Mouse (Mus musculus): ENCODE measurements around the gene Gm17018. TPM values are rescaled to one million over a fixed set of nuclear protein-coding genes. Genes with fewer than 3 reads are reported as not detected.

Gm17018 gene
- polyA plus RNA-seq, 1 experiment = 25.7 TPM

DNA sequence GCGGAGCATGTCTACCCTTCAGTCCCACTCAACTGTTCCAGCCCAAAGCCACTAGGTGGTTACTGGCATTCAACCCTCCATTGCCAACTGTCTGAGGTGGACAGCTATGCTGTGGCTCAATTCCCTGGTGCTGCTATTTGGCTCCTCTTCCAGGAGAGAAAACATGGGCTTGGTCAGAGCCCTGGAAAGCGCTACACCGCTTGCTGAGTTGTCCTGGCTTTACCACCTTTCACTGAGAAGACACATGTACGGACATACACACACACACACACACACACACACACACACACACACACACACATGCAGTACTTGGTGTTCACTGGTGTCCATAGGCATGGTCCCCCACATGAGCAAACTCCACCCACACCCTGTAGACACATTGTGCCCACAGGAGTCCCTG is 46.3 kb downstream of the Gm17018 start:
- no peak overlapping the region for H3K4me3 ChIP-seq (ENCODE audit: insufficient read depth, poor library complexity, severe bottlenecking)
- no peak overlapping the region for H3ac ChIP-seq (ENCODE audit: control insufficient read depth, insufficient read length, low read depth)
- H3K79me2 ChIP-seq (ENCODE audit: control insufficient read depth, insufficient read depth) = no peaks in the 10 kb centered on the region
- no peaks in the 10 kb centered on the region for H3K27me3 ChIP-seq (ENCODE audit: control insufficient read depth, insufficient read depth, insufficient read length)
- no peaks in the 10 kb centered on the region for H3K79me3 ChIP-seq (ENCODE audit: low read depth)
- no peaks in the 10 kb centered on the region for H3K36me3 ChIP-seq (ENCODE audit: control insufficient read depth, insufficient read depth)
- TF ChIP-seq USF1 (IDR thresholded peaks at IDR 0.05; ENCODE audit: low read depth) (no peak), MYOG (IDR thresholded peaks at IDR 0.05; ENCODE audit: control insufficient read depth, extremely low read depth, insufficient read length) (no peak), CTCF (IDR thresholded peaks at IDR 0.05; ENCODE audit: control insufficient read depth, insufficient read depth, insufficient read length) (no peak), FOSL1 (IDR thresholded peaks at IDR 0.05; ENCODE audit: insufficient read depth, low read length, poor library complexity, severe bottlenecking) (no peak), MYOD1 (IDR thresholded peaks at IDR 0.05; ENCODE audit: control insufficient read depth, insufficient read length, low read depth) (no peak), CEBPB (IDR thresholded peaks at IDR 0.05; ENCODE audit: low read depth) (no peak), MAX (IDR thresholded peaks at IDR 0.05) (no peak)

DNA sequence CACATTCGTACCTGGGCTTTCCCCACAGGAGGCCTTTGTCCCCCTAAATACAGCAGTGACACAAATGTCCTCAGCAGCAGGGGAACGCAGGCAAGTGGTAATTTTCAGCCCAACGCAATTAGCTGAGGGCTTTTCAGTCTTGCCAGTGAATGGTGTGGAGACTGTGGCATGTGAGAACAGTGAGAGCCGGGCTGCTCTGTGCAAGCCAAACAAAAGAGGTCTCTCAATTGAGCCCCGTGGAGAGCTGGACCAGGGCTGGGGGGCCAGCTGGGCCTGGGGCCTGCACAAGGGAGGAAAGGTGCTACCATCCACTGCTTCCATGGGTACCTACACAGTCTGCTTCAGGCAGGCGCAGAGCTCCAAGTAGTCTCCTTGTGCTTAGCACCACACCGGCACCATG is 47.1 kb downstream of the Gm17018 start:
- H3K79me3 ChIP-seq (ENCODE audit: low read depth) = no peaks in the 10 kb centered on the region
- H3K36me3 ChIP-seq (ENCODE audit: control insufficient read depth, insufficient read depth) = no peaks in the 10 kb centered on the region
- no peak overlapping the region for H3K4me3 ChIP-seq (ENCODE audit: insufficient read depth, poor library complexity, severe bottlenecking)
- no peaks in the 10 kb centered on the region for H3K27me3 ChIP-seq (ENCODE audit: control insufficient read depth, insufficient read depth, insufficient read length)
- H3K79me2 ChIP-seq (ENCODE audit: control insufficient read depth, insufficient read depth) = no peaks in the 10 kb centered on the region
- no peak for TF ChIP-seq MYOG (IDR thresholded peaks at IDR 0.05; ENCODE audit: control insufficient read depth, extremely low read depth, insufficient read length)
- no peak for TF ChIP-seq MYOD1 (IDR thresholded peaks at IDR 0.05; ENCODE audit: control insufficient read depth, insufficient read length, low read depth)
- no peak for TF ChIP-seq CEBPB (IDR thresholded peaks at IDR 0.05; ENCODE audit: low read depth)
- TF ChIP-seq FOSL1 (IDR thresholded peaks at IDR 0.05; ENCODE audit: insufficient read depth, low read length, poor library complexity, severe bottlenecking) = no peak
- no peak for TF ChIP-seq CTCF (IDR thresholded peaks at IDR 0.05; ENCODE audit: control insufficient read depth, insufficient read depth, insufficient read length)
- TF ChIP-seq MAX (IDR thresholded peaks at IDR 0.05) = no peak
- no peak for TF ChIP-seq USF1 (IDR thresholded peaks at IDR 0.05; ENCODE audit: low read depth)
- H3ac ChIP-seq (ENCODE audit: control insufficient read depth, insufficient read length, low read depth) = no peak overlapping the region

DNA sequence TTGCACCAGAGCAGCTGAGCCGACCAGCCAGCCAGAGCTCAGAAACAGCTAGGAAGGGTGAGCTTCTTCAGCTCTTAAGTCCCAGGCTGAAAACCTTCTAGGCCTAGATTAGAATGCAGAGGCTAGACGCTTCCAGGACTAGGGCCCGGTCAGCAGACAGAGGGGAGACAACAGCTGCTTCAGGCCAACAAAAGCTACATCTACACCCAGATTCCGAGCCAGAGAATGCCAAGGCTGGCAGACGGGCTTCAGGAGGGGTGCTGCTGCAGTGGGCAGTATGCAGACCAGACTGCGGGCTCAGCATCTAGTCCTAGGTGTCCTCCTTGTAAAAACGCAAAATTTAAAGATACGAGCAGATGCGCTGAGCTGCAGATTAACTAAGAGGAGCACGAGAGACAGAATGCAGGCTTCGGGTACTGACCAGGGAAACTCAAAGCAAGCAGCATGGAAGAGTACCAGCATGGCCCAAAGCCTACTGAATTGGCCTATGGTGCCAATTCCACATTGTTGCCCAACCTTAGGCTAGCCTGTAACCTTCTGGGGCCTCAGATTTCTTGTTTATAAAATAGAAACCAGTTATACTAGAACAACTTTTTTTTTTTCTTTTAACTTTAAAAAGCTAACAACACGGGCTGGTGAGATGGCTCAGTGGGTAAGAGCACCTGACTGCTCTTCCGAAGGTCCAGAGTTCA is 48.4 kb downstream of the Gm17018 start:
- Histone ChIP-seq H3ac (ENCODE audit: control insufficient read depth, insufficient read length, low read depth) (no peak overlapping the region), H3K4me3 (ENCODE audit: insufficient read depth, poor library complexity, severe bottlenecking) (no peak overlapping the region), H3K27me3 (ENCODE audit: control insufficient read depth, insufficient read depth, insufficient read length) (no peaks in the 10 kb centered on the region), H3K36me3 (ENCODE audit: control insufficient read depth, insufficient read depth) (no peaks in the 10 kb centered on the region), H3K79me3 (ENCODE audit: low read depth) (no peaks in the 10 kb centered on the region), H3K79me2 (ENCODE audit: control insufficient read depth, insufficient read depth) (no peaks in the 10 kb centered on the region)
- TF ChIP-seq USF1 (IDR thresholded peaks at IDR 0.05; ENCODE audit: low read depth) (no peak), CEBPB (IDR thresholded peaks at IDR 0.05; ENCODE audit: low read depth) (no peak), MYOG (IDR thresholded peaks at IDR 0.05; ENCODE audit: control insufficient read depth, extremely low read depth, insufficient read length) (no peak), CTCF (IDR thresholded peaks at IDR 0.05; ENCODE audit: control insufficient read depth, insufficient read depth, insufficient read length) (no peak), MYOD1 (IDR thresholded peaks at IDR 0.05; ENCODE audit: control insufficient read depth, insufficient read length, low read depth) (no peak)

DNA sequence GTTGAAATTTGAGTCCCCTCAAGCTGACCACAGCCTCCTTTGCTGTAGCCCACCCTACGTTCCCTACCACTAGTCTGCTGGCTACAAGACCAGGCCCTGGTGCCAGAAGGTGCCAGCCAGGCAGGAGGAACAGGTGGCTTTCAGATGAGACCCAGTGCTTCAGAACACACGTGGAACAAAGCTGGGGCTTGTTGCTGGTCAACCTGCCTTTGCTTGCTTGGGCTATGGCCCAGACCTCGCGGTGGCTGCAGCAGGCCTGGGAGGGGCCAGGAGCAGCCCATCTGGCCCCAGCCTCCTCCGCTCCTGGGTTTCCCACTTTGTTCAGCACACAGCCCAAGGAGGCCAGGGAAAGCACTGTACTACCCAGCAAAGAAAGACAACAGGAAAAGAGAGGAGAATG is 50.4 kb downstream of the Gm17018 start:
- H3K79me3 ChIP-seq (ENCODE audit: low read depth) = no peaks in the 10 kb centered on the region
- TF ChIP-seq MYOD1 (IDR thresholded peaks at IDR 0.05; ENCODE audit: control insufficient read depth, insufficient read length, low read depth) (no peak), USF1 (IDR thresholded peaks at IDR 0.05; ENCODE audit: low read depth) (no peak), FOSL1 (IDR thresholded peaks at IDR 0.05; ENCODE audit: insufficient read depth, low read length, poor library complexity, severe bottlenecking) (no peak), CTCF (IDR thresholded peaks at IDR 0.05; ENCODE audit: control insufficient read depth, insufficient read depth, insufficient read length) (no peak), MAX (IDR thresholded peaks at IDR 0.05) (no peak), CEBPB (IDR thresholded peaks at IDR 0.05; ENCODE audit: low read depth) (no peak), MYOG (IDR thresholded peaks at IDR 0.05; ENCODE audit: control insufficient read depth, extremely low read depth, insufficient read length) (no peak)
- no peak overlapping the region for H3ac ChIP-seq (ENCODE audit: control insufficient read depth, insufficient read length, low read depth)
- no peaks in the 10 kb centered on the region for H3K36me3 ChIP-seq (ENCODE audit: control insufficient read depth, insufficient read depth)
- H3K27me3 ChIP-seq (ENCODE audit: control insufficient read depth, insufficient read depth, insufficient read length) = no peaks in the 10 kb centered on the region
- H3K4me3 ChIP-seq (ENCODE audit: insufficient read depth, poor library complexity, severe bottlenecking) = no peak overlapping the region
- H3K79me2 ChIP-seq (ENCODE audit: control insufficient read depth, insufficient read depth) = no peaks in the 10 kb centered on the region

DNA sequence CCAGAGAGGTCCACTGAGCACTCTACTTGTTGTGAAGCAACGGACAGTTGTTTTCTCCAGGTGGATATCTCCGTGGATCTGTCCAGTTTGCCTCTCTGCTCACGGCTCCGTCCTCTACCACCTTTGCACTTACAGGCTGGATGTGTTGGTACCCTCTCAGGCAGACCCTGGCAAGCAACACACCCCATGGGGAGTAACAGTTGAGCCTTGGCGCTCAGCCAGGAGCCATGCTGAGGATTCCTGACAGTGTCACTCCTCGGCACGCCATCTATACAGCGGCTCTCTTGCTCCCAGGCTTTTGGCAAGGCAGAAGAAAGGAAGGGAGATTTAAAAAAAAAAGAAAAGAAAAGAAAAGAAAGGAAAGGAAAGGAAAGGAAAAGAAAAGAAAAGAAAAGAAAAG is 54.0 kb downstream of the Gm17018 start:
- H3ac ChIP-seq (ENCODE audit: control insufficient read depth, insufficient read length, low read depth) = no peak overlapping the region
- H3K79me3 ChIP-seq (ENCODE audit: low read depth) = no peaks in the 10 kb centered on the region
- TF ChIP-seq USF1 (IDR thresholded peaks at IDR 0.05; ENCODE audit: low read depth) = no peak
- H3K27me3 ChIP-seq (ENCODE audit: control insufficient read depth, insufficient read depth, insufficient read length) = no peaks in the 10 kb centered on the region
- H3K4me3 ChIP-seq (ENCODE audit: insufficient read depth, poor library complexity, severe bottlenecking) = no peak overlapping the region
- H3K79me2 ChIP-seq (ENCODE audit: control insufficient read depth, insufficient read depth) = no peaks in the 10 kb centered on the region
- no peaks in the 10 kb centered on the region for H3K36me3 ChIP-seq (ENCODE audit: control insufficient read depth, insufficient read depth)

DNA sequence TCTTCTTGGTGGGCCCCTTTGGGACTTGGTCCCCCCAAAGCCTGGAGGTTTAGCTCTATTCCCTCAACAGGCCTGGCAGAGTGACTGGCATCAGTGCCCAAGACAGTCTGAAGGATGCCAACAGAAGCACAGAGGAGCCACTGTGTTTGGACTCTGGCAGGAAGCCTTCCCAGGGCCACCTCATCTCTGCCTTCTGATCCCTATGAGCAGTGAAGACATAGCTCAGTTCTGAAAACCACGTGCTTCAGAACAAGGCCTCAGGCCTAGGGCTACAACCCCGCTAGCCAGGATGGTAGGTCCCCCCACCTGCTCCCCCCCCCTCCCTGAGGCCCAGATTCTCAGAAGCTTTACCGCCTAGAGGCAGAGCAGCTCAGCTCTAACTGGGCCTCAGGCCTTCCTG is 54.5 kb downstream of the Gm17018 start:
- no peak for TF ChIP-seq CTCF (IDR thresholded peaks at IDR 0.05; ENCODE audit: control insufficient read depth, insufficient read depth, insufficient read length)
- no peak for TF ChIP-seq CEBPB (IDR thresholded peaks at IDR 0.05; ENCODE audit: low read depth)
- TF ChIP-seq MYOG (IDR thresholded peaks at IDR 0.05; ENCODE audit: control insufficient read depth, extremely low read depth, insufficient read length) = no peak
- no peak for TF ChIP-seq MAX (IDR thresholded peaks at IDR 0.05)
- no peak for TF ChIP-seq FOSL1 (IDR thresholded peaks at IDR 0.05; ENCODE audit: insufficient read depth, low read length, poor library complexity, severe bottlenecking)
- Histone ChIP-seq H3K4me3 (ENCODE audit: insufficient read depth, poor library complexity, severe bottlenecking) (no peak overlapping the region), H3K79me3 (ENCODE audit: low read depth) (no peaks in the 10 kb centered on the region), H3K79me2 (ENCODE audit: control insufficient read depth, insufficient read depth) (no peaks in the 10 kb centered on the region), H3ac (ENCODE audit: control insufficient read depth, insufficient read length, low read depth) (no peak overlapping the region), H3K36me3 (ENCODE audit: control insufficient read depth, insufficient read depth) (no peaks in the 10 kb centered on the region), H3K27me3 (ENCODE audit: control insufficient read depth, insufficient read depth, insufficient read length) (no peaks in the 10 kb centered on the region)

All from C2C12 (cell line).